Mouse (Mus musculus): ENCODE results near the gene Gucy2c. TPM values are rescaled to one million over a fixed set of nuclear protein-coding genes. Genes with fewer than 3 reads are reported as not detected.

The Gucy2c gene
- polyA plus RNA-seq, 1 experiment from 2014 or later = not detected

GRCm38 (mm10) chr6:136750567-136750966 lies 31.0 kb downstream of the Gucy2c start:
- DNase-seq (ENCODE audit: extremely low spot score, low spot score) = no peak
- Histone ChIP-seq H3K36me3 (replicated peaks) (no peaks in the 10 kb centered on the region), H3K4me1 (no peaks in the 10 kb centered on the region), H3K27me3 (ENCODE audit: poor library complexity, severe bottlenecking) (no peaks in the 10 kb centered on the region), H3K4me3 (no peak overlapping the region), H3K9me3 (no peaks in the 10 kb centered on the region), H3K27ac (no peak overlapping the region)
- WGBS = 92% methylated on average over 11 of the region's 11 CpGs

DNA sequence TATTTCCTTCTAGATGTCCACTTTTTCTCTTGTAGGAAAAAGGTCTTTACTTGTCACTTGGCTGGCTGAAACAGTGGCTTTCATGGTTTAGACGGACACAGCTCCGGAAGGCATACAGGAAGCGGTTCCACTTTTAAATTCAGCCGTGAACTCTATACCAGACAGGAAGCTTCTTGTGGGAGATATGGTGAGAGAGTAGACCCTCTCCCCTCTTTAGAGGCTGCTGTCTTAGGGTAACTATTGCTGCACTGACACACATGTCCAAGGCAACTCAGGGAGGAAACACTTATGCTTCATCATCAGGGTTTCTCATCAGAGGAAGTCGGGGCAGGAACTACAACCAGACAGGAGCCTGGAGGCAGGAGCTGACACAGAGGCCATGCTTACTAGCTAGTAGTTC lies 36.0 kb downstream of the Gucy2c start:
- Histone ChIP-seq H3K9me3 (no peaks in the 10 kb centered on the region), H3K4me1 (no peaks in the 10 kb centered on the region), H3K4me3 (no peak overlapping the region), H3K27ac (no peak overlapping the region), H3K27me3 (ENCODE audit: poor library complexity, severe bottlenecking) (no peaks in the 10 kb centered on the region), H3K36me3 (replicated peaks) (no peaks in the 10 kb centered on the region)
- 92% methylated on average over 5 of the region's 5 CpGs for WGBS
- DNase-seq (ENCODE audit: extremely low spot score, low spot score) = no peak

GRCm38 (mm10) chr6:136743729-136744128 lies 37.8 kb downstream of the Gucy2c start:
- no peaks in the 10 kb centered on the region for H3K27me3 ChIP-seq (ENCODE audit: poor library complexity, severe bottlenecking)
- H3K27ac ChIP-seq = no peak overlapping the region
- WGBS = 82% methylated on average over 7 of the region's 7 CpGs
- no peaks in the 10 kb centered on the region for H3K4me1 ChIP-seq
- no peak overlapping the region for H3K4me3 ChIP-seq
- no peak for DNase-seq (ENCODE audit: extremely low spot score, low spot score)
- H3K9me3 ChIP-seq = no peaks in the 10 kb centered on the region
- no peaks in the 10 kb centered on the region for H3K36me3 ChIP-seq (replicated peaks)

GRCm38 (mm10) chr6:136742352-136743118 lies 39.0 kb downstream of the Gucy2c start:
- DNase-seq (ENCODE audit: extremely low spot score, low spot score) = peak; percentile 72
- Histone ChIP-seq H3K27ac (no peak overlapping the region), H3K9me3 (no peaks in the 10 kb centered on the region), H3K27me3 (ENCODE audit: poor library complexity, severe bottlenecking) (no peaks in the 10 kb centered on the region), H3K4me3 (no peak overlapping the region), H3K4me1 (no peaks in the 10 kb centered on the region), H3K36me3 (replicated peaks) (no peaks in the 10 kb centered on the region)
- 51% methylated on average over 10 of the region's 10 CpGs for WGBS

DNA sequence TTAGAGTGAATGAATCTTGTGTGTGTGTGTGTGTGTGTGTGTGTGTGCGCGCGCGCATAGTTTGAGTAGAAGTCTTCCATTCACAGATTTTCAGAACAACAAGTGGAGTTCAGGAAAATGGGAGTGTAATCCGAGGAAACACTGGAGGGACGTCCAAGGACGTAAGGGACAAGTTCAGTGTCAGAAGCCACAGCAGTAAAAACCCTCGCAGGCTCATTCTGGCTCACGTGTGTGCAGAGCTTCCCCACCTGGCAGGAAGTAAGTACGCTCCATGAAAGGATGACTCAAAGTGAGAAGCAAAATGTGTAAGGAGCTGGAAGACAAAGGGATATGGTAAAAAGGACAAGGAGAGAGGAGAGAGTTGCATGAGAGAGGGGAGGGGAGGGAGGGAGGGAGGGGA lies 40.3 kb downstream of the Gucy2c start:
- no peak for DNase-seq (ENCODE audit: extremely low spot score, low spot score)
- Histone ChIP-seq H3K4me1 (no peaks in the 10 kb centered on the region), H3K9me3 (no peaks in the 10 kb centered on the region), H3K27me3 (ENCODE audit: poor library complexity, severe bottlenecking) (no peaks in the 10 kb centered on the region), H3K4me3 (no peak overlapping the region), H3K27ac (no peak overlapping the region), H3K36me3 (replicated peaks) (no peaks in the 10 kb centered on the region)
- WGBS = 85% methylated on average over 10 of the region's 10 CpGs

DNA sequence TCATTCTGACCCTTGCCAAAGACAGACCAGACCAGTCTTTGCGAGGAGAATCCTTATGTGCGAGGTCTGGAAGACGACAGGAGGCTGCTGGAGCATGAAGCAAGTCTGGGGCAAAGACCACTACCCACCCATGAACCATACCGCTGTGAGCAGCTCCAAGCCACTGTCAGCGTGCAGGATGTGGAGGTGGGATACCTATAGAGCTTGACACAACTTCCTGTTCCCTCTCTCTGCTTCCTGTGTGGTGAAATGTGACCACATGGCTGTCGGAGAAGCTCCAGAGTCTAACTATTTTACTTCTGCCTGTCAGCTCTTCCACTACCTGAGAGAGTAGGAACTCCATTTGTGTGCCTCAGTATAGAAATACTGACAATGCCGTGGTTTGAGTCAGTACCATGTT lies 45.8 kb downstream of the Gucy2c start:
- no peaks in the 10 kb centered on the region for H3K36me3 ChIP-seq (replicated peaks)
- no peaks in the 10 kb centered on the region for H3K27me3 ChIP-seq (ENCODE audit: poor library complexity, severe bottlenecking)
- DNase-seq (ENCODE audit: extremely low spot score, low spot score) = no peak
- no peak overlapping the region for H3K4me3 ChIP-seq
- no peak overlapping the region for H3K27ac ChIP-seq
- H3K9me3 ChIP-seq = no peaks in the 10 kb centered on the region
- 85% methylated on average over 7 of the region's 7 CpGs for WGBS
- H3K4me1 ChIP-seq = no peaks in the 10 kb centered on the region

GRCm38 (mm10) chr6:136728144-136728543 lies 53.4 kb downstream of the Gucy2c start:
- no peaks in the 10 kb centered on the region for H3K9me3 ChIP-seq
- no peaks in the 10 kb centered on the region for H3K36me3 ChIP-seq (replicated peaks)
- no peaks in the 10 kb centered on the region for H3K27me3 ChIP-seq (ENCODE audit: poor library complexity, severe bottlenecking)
- DNase-seq (ENCODE audit: extremely low spot score, low spot score) = no peak
- WGBS = 96% methylated on average over 14 of the region's 14 CpGs
- H3K4me1 ChIP-seq = no peaks in the 10 kb centered on the region
- no peak overlapping the region for H3K27ac ChIP-seq
- H3K4me3 ChIP-seq = no peak overlapping the region

GRCm38 (mm10) chr6:136723171-136723570 lies 58.4 kb downstream of the Gucy2c start:
- 0 out of 2 replicates have a peak, but pooled peaks cover 4% of the 10 kb centered on the region for H3K4me1 ChIP-seq
- WGBS = 89% methylated on average over 3 of the region's 3 CpGs

GRCm38 (mm10) chr6:136722565-136722964 lies 59.0 kb downstream of the Gucy2c start:
- Histone ChIP-seq H3K4me3 (no peak overlapping the region), H3K4me1 (0 out of 2 replicates have a peak, but pooled peaks cover 4% of the 10 kb centered on the region), H3K27ac (no peak overlapping the region), H3K9me3 (no peaks in the 10 kb centered on the region), H3K36me3 (replicated peaks) (no peaks in the 10 kb centered on the region), H3K27me3 (ENCODE audit: poor library complexity, severe bottlenecking) (no peaks in the 10 kb centered on the region)
- 91% methylated on average over 7 of the region's 7 CpGs for WGBS
- no peak for DNase-seq (ENCODE audit: extremely low spot score, low spot score)

More at GRCm38 (mm10) chr6:136723171-136723570, 58.4 kb downstream of the Gucy2c start:
- Histone ChIP-seq H3K27ac (no peak overlapping the region), H3K36me3 (replicated peaks) (no peaks in the 10 kb centered on the region), H3K4me3 (no peak overlapping the region), H3K27me3 (ENCODE audit: poor library complexity, severe bottlenecking) (no peaks in the 10 kb centered on the region), H3K9me3 (no peaks in the 10 kb centered on the region)
- DNase-seq (ENCODE audit: extremely low spot score, low spot score) = no peak

DNA sequence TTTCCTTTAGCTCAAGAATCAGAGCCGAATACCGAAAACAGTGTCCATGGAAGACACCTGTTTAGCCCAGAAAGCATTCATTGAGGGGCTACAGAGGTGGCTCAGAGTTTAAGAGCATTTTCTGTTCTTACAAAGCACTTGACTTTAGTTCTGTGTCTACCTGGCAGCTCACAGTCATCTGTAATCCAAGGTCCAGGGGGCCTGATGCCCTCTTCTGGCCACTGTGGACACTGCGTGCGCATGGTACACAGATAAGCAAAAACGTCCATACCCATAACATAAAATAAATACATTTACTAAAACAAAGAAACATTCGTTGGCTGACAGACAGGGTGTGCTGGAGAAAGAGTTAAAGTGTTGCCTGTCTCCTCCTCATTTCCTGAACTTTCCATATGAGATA lies 59.6 kb downstream of the Gucy2c start:
- Histone ChIP-seq H3K36me3 (replicated peaks) (no peaks in the 10 kb centered on the region), H3K4me3 (no peak overlapping the region)
- WGBS = 62% methylated on average over 6 of the region's 6 CpGs

GRCm38 (mm10) chr6:136720436-136720835 lies 61.1 kb downstream of the Gucy2c start:
- 91% methylated on average over 15 of the region's 15 CpGs for WGBS
- H3K4me1 ChIP-seq = 0 out of 2 replicates have a peak, but pooled peaks cover 4% of the 10 kb centered on the region
- no peak overlapping the region for H3K27ac ChIP-seq
- no peak overlapping the region for H3K4me3 ChIP-seq
- no peaks in the 10 kb centered on the region for H3K36me3 ChIP-seq (replicated peaks)
- no peak for DNase-seq (ENCODE audit: extremely low spot score, low spot score)
- H3K27me3 ChIP-seq (ENCODE audit: poor library complexity, severe bottlenecking) = no peaks in the 10 kb centered on the region
- no peaks in the 10 kb centered on the region for H3K9me3 ChIP-seq

More for the DNA sequence above, 59.6 kb downstream of the Gucy2c start:
- H3K4me1 ChIP-seq = 0 out of 2 replicates have a peak, but pooled peaks cover 4% of the 10 kb centered on the region
- H3K27ac ChIP-seq = no peak overlapping the region
- no peaks in the 10 kb centered on the region for H3K9me3 ChIP-seq
- no peaks in the 10 kb centered on the region for H3K27me3 ChIP-seq (ENCODE audit: poor library complexity, severe bottlenecking)
- peak; percentile 34 for DNase-seq (ENCODE audit: extremely low spot score, low spot score)

- Histone ChIP-seq H3K36me3 (replicated peaks) (no peaks in the 10 kb centered on the region), H3K4me1 (0 out of 2 replicates have a peak, but pooled peaks cover 4% of the 10 kb centered on the region), H3K27ac (no peak overlapping the region), H3K4me3 (no peak overlapping the region), H3K27me3 (ENCODE audit: poor library complexity, severe bottlenecking) (no peaks in the 10 kb centered on the region), H3K9me3 (no peaks in the 10 kb centered on the region)
- no peak for DNase-seq (ENCODE audit: extremely low spot score, low spot score)
- WGBS = 81% methylated on average over 10 of the region's 11 CpGs
These were observed 65.6 kb downstream of the Gucy2c start for GRCm38 (mm10) chr6:136715881-136716431.

DNA sequence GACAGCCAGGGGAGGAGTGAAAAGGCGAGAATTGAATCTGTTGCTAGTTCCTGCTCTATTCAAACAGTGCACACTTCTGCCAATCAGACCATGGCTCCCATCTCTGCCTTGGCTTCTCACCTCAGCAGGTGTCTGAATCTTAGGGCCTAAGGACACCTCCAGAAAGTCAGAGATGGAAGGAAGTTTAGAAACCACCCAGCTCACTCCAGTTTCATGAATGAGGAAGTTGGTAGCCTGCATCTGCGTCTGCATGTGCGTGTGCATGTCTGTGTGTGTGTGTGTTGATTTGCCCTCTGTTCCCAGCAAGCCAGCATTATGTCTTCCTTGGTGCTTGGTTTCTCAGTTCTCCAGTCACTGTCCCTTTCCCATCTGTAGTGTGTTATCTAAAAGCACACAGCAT lies 67.5 kb downstream of the Gucy2c start:
- no peaks in the 10 kb centered on the region for H3K27me3 ChIP-seq (ENCODE audit: poor library complexity, severe bottlenecking)
- no peak for DNase-seq (ENCODE audit: extremely low spot score, low spot score)
- no peaks in the 10 kb centered on the region for H3K9me3 ChIP-seq
- WGBS = 86% methylated on average over 3 of the region's 3 CpGs
- no peak overlapping the region for H3K4me3 ChIP-seq
- no peak overlapping the region for H3K27ac ChIP-seq
- no peaks in the 10 kb centered on the region for H3K4me1 ChIP-seq
- H3K36me3 ChIP-seq (replicated peaks) = no peaks in the 10 kb centered on the region

All from forebrain, embryonic 10.5 days (tissue).